Mouse (Mus musculus) kidney, embryonic 14.5 days (tissue): Measurements from ENCODE around the gene Zfp385b. TPM values are rescaled to one million over a fixed set of nuclear protein-coding genes. Genes with fewer than 3 reads are reported as not detected.

Experiments used
- ATAC-seq: fragments of 200-750 bp; cut with Nextera tagmentation; 2 replicates; pipeline ENCODE4 v1.8.0; 2017; ENCODE audit warnings: moderate number of reproducible peaks, mild to moderate bottlenecking, moderate TSS enrichment, moderate library complexity; ENCODE audit not compliant: low FRiP score, low TSS enrichment
- H3K27ac ChIP-seq: fragments of 300-500 bp; sonication (generic); 2 replicates; pipeline ENCODE4 v1.5.1; 2014; ENCODE audit warnings: low read depth, mild to moderate bottlenecking, low read length, moderate library complexity, mixed read lengths
- H3K27me3 ChIP-seq: fragments of 300-500 bp; sonication (generic); 2 replicates; pipeline ENCODE4 v1.6.1; 2014; ENCODE audit warnings: mild to moderate bottlenecking, low read length; ENCODE audit not compliant: control insufficient read depth, insufficient read depth
- H3K36me3 ChIP-seq: fragments of 300-500 bp; sonication (generic); 2 replicates; pipeline ENCODE4 v1.6.1; 2014; ENCODE audit warnings: low read length, mixed read lengths; ENCODE audit not compliant: control insufficient read depth, insufficient read depth
- H3K4me1 ChIP-seq: fragments of 300-500 bp; sonication (generic); 2 replicates; pipeline ENCODE4 v1.6.1; 2014; ENCODE audit warnings: low read length, mixed read lengths; ENCODE audit not compliant: control insufficient read depth, insufficient read depth
- H3K4me2 ChIP-seq: fragments of 300-500 bp; sonication (generic); replicated peaks from 2 replicates; pipeline ENCODE4 v1.6.1; 2014; ENCODE audit warnings: low read depth, mild to moderate bottlenecking, low read length
- H3K4me3 ChIP-seq: fragments of 300-500 bp; sonication (generic); 2 replicates; pipeline ENCODE4 v1.5.1; 2014; ENCODE audit warnings: mild to moderate bottlenecking, low read length
- H3K9ac ChIP-seq: fragments of 300-500 bp; sonication (generic); 2 replicates; pipeline ENCODE4 v1.6.1; 2014; ENCODE audit warnings: low read depth, mild to moderate bottlenecking, low read length, moderate library complexity
- H3K9me3 ChIP-seq: fragments of 300-500 bp; sonication (generic); 2 replicates; pipeline ENCODE4 v1.6.1; 2016; ENCODE audit warnings: low read length; ENCODE audit not compliant: control insufficient read depth
- WGBS: fragments of 180-500 bp; shearing (Covaris S2); extraction: QIAGEN DNeasy Blood & Tissue Kit; methylation state at CpG from one replicate; pipeline ENCODE4 v1.1.7; 2014; 5-methylcytosine and 5-hydroxymethylcytosine counted together
- polyA plus RNA-seq: library from polyadenylated mRNA; unstranded; fragments of >200 nt; fragmentation: Nextera tagmentation; extraction: Ambion mirVana; gene quantifications from 2 replicates; pipeline ENCODE4 v1.2.1, GENCODE M21; 2014

The Zfp385b gene
- polyA plus RNA-seq, 1 experiment from 2014 or later: 7.1 TPM

- H3K4me1 ChIP-seq: no peaks in the 10 kb centered on the region
- no peaks in the 10 kb centered on the region for H3K36me3 ChIP-seq
- no peaks in the 10 kb centered on the region for H3K27me3 ChIP-seq
- H3K4me3 ChIP-seq: no peak overlapping the region
- H3K27ac ChIP-seq: no peak overlapping the region
- 75% methylated on average over 5 of the region's 5 CpGs for WGBS
- H3K9me3 ChIP-seq: no peaks in the 10 kb centered on the region
- no peak overlapping the region for H3K4me2 ChIP-seq
- H3K9ac ChIP-seq: no peak overlapping the region
- no peak for ATAC-seq
These were observed 157.3 kb downstream of the Zfp385b start for GRCm38 (mm10) chr2:77662171-77662570.

GRCm38 (mm10) chr2:77653686-77654085 is 165.8 kb downstream of the Zfp385b start:
- no peaks in the 10 kb centered on the region for H3K36me3 ChIP-seq
- H3K4me3 ChIP-seq: no peak overlapping the region
- H3K4me1 ChIP-seq: no peaks in the 10 kb centered on the region
- whole genome bisulfite sequencing: 97% methylated on average over 2 of the region's 2 CpGs
- no peak overlapping the region for H3K27ac ChIP-seq
- no peak overlapping the region for H3K4me2 ChIP-seq
- ATAC-seq: no peak
- H3K9me3 ChIP-seq: no peaks in the 10 kb centered on the region
- H3K9ac ChIP-seq: no peak overlapping the region
- no peaks in the 10 kb centered on the region for H3K27me3 ChIP-seq

GRCm38 (mm10) chr2:77641521-77642170 is 177.8 kb downstream of the Zfp385b start:
- WGBS: 92% methylated on average over 8 of the region's 8 CpGs
- no peak overlapping the region for H3K27ac ChIP-seq
- no peaks in the 10 kb centered on the region for H3K27me3 ChIP-seq
- H3K4me3 ChIP-seq: no peak overlapping the region
- no peak for ATAC-seq
- no peaks in the 10 kb centered on the region for H3K36me3 ChIP-seq
- no peak overlapping the region for H3K4me2 ChIP-seq
- no peaks in the 10 kb centered on the region for H3K4me1 ChIP-seq
- no peaks in the 10 kb centered on the region for H3K9me3 ChIP-seq
- no peak overlapping the region for H3K9ac ChIP-seq

- no peak for ATAC-seq
- 87% methylated on average over 5 of the region's 5 CpGs for WGBS
- H3K4me3 ChIP-seq: no peak overlapping the region
These were observed 179.4 kb downstream of the Zfp385b start for GRCm38 (mm10) chr2:77639993-77640392.

GRCm38 (mm10) chr2:77631606-77632005 is 187.8 kb downstream of the Zfp385b start:
- Histone ChIP-seq H3K4me2 (no peak overlapping the region), H3K9ac (no peak overlapping the region), H3K4me3 (no peak overlapping the region), H3K27me3 (no peaks in the 10 kb centered on the region), H3K36me3 (no peaks in the 10 kb centered on the region), H3K4me1 (no peaks in the 10 kb centered on the region), H3K27ac (no peak overlapping the region), H3K9me3 (no peaks in the 10 kb centered on the region)
- WGBS: 45% methylated on average over 3 of the region's 3 CpGs
- ATAC-seq: no peak

More at GRCm38 (mm10) chr2:77639993-77640392, 179.4 kb downstream of the Zfp385b start:
- Histone ChIP-seq H3K9me3 (no peaks in the 10 kb centered on the region), H3K4me1 (no peaks in the 10 kb centered on the region), H3K27me3 (no peaks in the 10 kb centered on the region), H3K4me2 (no peak overlapping the region), H3K9ac (no peak overlapping the region), H3K27ac (no peak overlapping the region), H3K36me3 (no peaks in the 10 kb centered on the region)

GRCm38 (mm10) chr2:77627622-77628231 is 191.7 kb downstream of the Zfp385b start:
- no peak overlapping the region for H3K4me3 ChIP-seq
- H3K27me3 ChIP-seq: no peaks in the 10 kb centered on the region
- WGBS: 48% methylated on average over 3 of the region's 3 CpGs
- no peaks in the 10 kb centered on the region for H3K4me1 ChIP-seq
- no peak overlapping the region for H3K27ac ChIP-seq
- no peak overlapping the region for H3K4me2 ChIP-seq
- H3K9ac ChIP-seq: no peak overlapping the region
- no peaks in the 10 kb centered on the region for H3K36me3 ChIP-seq
- no peak for ATAC-seq
- no peaks in the 10 kb centered on the region for H3K9me3 ChIP-seq

GRCm38 (mm10) chr2:77618686-77619085 is 200.8 kb downstream of the Zfp385b start:
- H3K4me2 ChIP-seq: no peak overlapping the region

GRCm38 (mm10) chr2:77610303-77610991 is 209.0 kb downstream of the Zfp385b start:
- no peak overlapping the region for H3K27ac ChIP-seq
- no peaks in the 10 kb centered on the region for H3K4me1 ChIP-seq
- H3K27me3 ChIP-seq: no peaks in the 10 kb centered on the region
- no peak overlapping the region for H3K9ac ChIP-seq
- no peaks in the 10 kb centered on the region for H3K9me3 ChIP-seq
- H3K4me2 ChIP-seq: no peak overlapping the region
- H3K36me3 ChIP-seq: no peaks in the 10 kb centered on the region
- WGBS: 70% methylated on average over 7 of the region's 7 CpGs
- ATAC-seq: no peak
- H3K4me3 ChIP-seq: no peak overlapping the region

More at GRCm38 (mm10) chr2:77618686-77619085, 200.8 kb downstream of the Zfp385b start:
- no peak overlapping the region for H3K27ac ChIP-seq
- no peaks in the 10 kb centered on the region for H3K4me1 ChIP-seq
- ATAC-seq: no peak
- no peak overlapping the region for H3K9ac ChIP-seq
- WGBS: 87% methylated on average over 4 of the region's 4 CpGs
- no peak overlapping the region for H3K4me3 ChIP-seq
- no peaks in the 10 kb centered on the region for H3K36me3 ChIP-seq
- no peaks in the 10 kb centered on the region for H3K9me3 ChIP-seq
- H3K27me3 ChIP-seq: no peaks in the 10 kb centered on the region

- no peak for ATAC-seq
- WGBS: 71% methylated on average over 5 of the region's 5 CpGs
- Histone ChIP-seq H3K27ac (no peak overlapping the region), H3K4me3 (no peak overlapping the region), H3K9ac (no peak overlapping the region), H3K4me2 (no peak overlapping the region), H3K27me3 (no peaks in the 10 kb centered on the region), H3K9me3 (no peaks in the 10 kb centered on the region), H3K36me3 (no peaks in the 10 kb centered on the region), H3K4me1 (no peaks in the 10 kb centered on the region)
These were observed 210.0 kb downstream of the Zfp385b start for GRCm38 (mm10) chr2:77609452-77609851.
